Mouse (Mus musculus): Measurements from ENCODE around the gene Wdr81.

DNA sequence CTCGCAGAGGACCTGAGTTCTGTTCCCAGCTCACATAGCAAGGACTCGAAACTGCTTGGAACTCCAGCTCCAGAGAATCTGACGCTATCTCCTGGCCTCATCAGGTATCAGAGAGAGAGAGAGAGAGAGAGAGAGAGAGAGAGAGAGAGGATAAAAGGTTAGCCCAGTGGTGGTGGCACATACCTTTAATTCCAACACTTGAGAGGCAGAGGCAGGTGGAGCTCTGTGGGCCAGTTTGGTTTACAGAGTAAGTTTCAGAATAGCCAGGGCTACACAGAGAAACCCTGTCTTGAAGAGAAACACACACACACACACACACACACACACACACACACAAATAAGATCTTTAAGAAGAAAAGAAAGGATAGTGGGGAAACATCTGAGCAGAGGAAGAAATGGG, 31.4 kb downstream of the Wdr81 start:
- TF ChIP-seq CTCF (IDR thresholded peaks at IDR 0.05): no peak
- no peak for TF ChIP-seq EP300 (IDR thresholded peaks at IDR 0.05)
